Mouse (Mus musculus) layer of hippocampus, adult 11-12 months (tissue): Measurements from ENCODE around the gene Actn2.
A peak's percentile ranks its signal among the peaks of the same experiment; 100 is the strongest.

Experiments used
- DNase-seq: peaks from one replicate; pipeline ENCODE4 v3.0.0; 2022; ENCODE audit warnings: low spot score

Gene Actn2

DNA sequence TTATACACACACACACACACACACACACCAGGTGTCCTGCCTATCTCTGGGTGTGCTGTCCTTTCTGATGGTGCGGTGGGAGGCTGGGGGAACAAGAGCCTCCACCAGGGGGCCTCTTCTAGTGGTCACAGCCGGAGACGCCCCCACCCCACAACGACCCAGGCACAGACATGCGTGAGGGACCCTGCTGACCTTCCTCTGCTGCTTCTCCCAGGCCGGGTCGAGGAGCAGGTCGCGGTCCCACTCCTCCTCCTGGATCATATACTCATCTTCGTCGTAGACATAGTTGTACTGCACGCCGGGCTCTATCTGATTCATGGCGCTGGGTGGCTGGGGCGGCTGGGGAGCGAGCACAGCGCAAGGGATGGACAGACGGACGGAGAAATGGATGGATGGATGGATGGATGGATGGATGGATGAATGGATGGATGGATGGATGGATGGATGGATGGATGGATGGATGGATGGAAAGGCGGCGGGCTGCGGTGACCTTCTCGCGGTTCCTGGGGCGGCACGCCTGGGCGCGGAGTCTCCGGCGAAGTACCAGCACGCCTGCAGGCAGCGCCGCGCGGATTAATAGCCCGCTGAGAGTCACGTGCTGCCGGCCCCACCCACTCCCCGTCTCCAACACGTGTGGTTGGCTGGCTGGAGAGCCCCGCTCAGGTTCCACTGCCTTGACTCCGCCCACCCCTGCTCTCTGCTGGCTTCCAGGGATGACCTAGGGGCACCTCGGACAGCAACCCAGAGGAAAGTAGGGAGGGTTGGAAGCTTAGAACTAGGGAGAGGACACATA, at the start of gene Actn2:
TSS of gene Actn2 (minus strand) at position 578 of the 793 bp plus-strand sequence.
- DNase-seq, result peak; percentile 70

GRCm38 (mm10) chr13:12386286-12386685, 45.7 kb upstream of the Actn2 start:
- DNase-seq, result peak; percentile 35

DNA sequence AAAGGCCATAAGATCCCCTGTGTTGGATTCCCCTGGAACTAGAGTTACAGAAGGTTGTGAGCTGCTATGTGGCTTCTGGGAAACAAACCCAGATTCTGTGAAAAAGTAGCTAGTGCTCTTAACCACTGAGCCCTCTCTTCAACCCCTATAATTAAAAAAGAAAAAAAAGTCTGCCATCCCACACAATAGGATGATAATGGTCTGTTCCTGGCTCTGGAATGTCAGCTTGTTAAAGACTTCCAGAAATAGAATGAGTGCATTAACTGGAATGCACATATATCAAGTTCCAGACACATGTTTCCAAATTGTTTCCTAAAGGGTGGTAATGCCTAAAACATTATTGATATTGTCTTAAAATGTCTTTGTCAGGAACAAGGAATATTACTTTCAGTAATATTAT, 44.2 kb upstream of the Actn2 start:
- no peak for DNase-seq

GRCm38 (mm10) chr13:12376778-12377177, 36.2 kb upstream of the Actn2 start:
- no peak for DNase-seq

DNA sequence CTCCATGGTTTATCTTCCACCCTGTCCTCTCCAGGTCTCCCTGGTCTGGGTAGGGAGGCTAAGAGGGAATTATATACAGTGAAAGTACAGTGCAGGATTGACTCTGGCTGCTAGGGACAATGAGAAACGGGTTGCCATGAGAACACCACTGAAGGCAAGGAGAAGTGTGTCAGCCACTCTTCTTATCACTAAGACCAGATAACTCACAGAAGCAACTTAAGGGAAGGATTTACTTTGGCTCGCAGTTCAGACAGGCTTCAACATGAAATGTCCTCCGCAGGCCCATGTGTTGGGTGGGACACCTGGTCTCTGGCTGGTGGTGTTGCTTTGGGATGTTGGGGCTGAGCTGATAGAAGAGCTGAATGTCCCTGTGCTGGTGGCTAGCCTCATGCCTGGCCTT, 32.2 kb upstream of the Actn2 start:
- no peak for DNase-seq

GRCm38 (mm10) chr13:12369930-12370329, 29.4 kb upstream of the Actn2 start:
- DNase-seq, result no peak

DNA sequence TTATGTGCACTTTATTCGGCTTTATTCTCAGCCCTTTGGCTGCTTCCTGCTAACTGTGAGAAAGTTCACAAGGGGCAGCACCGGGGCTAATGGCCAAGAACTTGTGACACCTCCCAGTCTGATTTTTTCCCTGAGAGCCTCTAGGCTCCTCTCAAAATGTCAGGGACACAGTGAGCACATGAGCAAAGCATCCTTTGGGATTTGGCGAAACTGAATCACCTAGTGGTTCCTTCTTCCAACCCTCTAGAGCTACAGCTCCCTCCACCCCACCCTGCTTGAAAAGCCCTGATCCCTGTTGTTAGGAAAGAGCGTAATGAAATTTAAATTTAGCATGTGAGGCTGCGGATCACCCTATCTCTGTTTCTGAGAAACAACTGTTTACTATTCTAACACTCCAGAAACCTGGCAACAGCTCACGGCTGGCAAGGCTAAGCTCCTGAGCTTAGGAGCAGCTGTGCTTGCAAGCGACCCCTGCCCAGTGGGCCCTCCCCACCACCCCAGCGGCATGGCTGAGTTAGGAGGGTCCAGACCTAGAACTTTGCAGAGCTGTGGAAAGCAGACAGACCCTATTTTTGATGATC, 28.6 kb upstream of the Actn2 start:
- no peak for DNase-seq

- no peak for DNase-seq
These were observed 20.9 kb upstream of the Actn2 start for GRCm38 (mm10) chr13:12361486-12361885.

GRCm38 (mm10) chr13:12357554-12357953, 17.0 kb upstream of the Actn2 start:
- DNase-seq, result no peak

DNA sequence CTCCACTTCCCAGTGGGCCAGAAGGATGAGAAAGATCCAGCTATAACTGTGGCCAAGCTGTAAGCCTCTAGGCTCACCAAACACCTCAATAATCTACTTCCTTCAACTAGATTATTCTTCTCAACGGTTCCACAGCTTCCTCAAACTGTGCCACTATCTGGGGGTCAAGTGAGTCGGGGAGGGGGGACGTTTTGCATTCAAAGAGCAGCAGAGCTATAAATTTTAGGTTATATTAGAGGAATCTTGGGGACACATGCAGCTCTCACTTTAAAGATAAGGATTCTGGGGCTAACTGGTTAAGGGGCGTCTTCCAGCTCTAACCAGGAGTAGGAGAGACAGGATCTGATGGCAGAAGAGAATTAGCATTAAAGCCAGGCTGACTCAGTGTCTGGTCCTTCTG, 15.6 kb upstream of the Actn2 start:
- no peak for DNase-seq

GRCm38 (mm10) chr13:12349197-12349824, 8.8 kb upstream of the Actn2 start:
- no peak for DNase-seq

GRCm38 (mm10) chr13:12346837-12347236, 6.3 kb upstream of the Actn2 start:
- DNase-seq, result no peak

DNA sequence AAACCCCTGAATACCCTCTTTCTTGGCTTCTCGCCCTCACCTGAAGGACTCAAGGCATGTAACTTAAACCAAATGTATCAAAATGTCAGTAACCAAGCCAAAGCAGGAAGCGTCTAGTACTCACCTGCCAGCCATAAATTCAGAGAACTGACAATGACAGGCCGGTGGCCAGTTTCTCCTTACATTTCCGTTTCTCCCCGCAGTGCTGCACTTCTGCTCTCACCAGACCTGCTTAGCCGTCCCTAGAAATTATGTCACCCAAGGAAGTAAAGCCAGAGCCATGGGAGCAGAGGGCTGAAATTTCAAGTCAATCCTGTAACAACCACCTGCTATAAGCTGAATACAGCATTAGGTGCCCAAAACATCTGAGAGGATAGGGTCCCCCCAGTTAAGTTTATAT, 887 bp upstream of the Actn2 start:
- no peak for DNase-seq

DNA sequence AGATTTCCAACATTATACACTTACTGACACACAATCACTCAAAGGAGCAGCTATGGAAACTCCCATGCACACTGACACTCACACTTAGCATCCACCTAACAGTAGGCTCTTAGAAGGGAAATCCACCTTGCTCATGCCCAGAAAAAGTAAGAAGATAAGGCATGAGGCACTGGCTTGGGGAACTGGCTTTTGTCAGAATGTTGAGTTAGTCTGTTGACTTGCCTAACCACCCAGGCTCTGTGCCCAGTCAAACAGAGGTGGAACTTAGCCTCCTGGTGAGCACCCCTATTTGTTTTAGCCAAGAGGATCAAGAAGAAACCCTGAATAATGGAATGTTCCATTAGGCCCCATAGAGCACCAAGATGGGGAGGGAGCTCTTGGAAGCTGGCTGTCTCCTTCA, 1.1 kb downstream of the Actn2 start:
- DNase-seq, result no peak

DNA sequence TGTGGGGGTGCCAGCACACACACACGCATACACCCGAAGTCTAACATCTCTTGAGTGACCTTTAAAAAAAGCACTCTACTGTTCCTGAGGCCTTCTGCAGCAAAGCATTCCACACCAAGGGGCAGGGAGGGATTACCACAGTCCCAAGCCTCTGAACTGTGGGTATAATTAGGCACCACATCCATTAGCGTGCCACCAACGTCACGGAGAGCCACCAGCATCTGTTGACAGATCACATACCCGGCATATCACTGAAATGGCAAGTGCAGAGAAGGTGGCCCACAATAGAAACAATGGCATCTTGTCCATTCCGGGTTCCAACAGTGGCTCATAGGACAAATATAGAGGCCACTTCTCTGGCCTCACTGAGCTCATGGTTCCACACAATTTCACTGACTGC, 2.8 kb downstream of the Actn2 start:
- DNase-seq, result no peak

DNA sequence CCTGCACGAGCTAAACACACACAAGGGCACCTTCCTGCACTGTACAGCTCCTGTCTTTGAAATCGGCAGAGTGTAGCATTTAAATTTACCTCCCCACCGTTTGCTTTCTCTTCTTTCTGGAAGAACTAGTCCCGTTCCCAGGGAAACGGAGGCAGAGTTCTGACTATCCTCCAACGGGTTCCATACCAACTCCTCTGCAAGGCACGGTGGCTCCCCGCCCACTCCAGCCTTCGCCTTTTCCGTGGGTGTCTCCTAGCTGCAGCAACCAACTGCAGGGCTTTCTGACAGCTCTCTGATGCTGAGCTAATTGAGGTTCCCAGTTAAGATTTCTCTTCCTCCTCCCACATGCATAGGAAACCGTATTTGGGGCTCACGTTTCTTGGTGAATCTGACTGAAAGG, 6.5 kb downstream of the Actn2 start:
- DNase-seq, result peak; percentile 81

DNA sequence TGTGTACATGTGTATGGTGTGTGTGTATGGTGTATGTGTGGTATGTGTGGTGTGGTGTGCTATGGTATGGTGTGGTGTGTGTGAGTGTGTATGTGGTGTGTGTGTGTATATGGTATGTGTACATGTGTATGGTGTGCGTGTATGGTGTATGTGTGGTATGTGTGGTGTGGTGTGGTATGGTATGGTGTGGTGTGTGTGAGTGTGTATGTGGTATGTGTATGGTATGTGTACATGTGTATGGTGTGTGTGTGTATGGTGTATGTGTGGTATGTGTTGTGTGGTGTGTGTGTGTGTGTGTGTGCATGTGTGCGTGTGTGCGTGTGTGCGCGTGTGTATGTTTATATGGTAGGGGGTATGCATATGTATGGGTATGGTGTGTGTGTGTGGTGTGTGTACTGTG, 9.0 kb downstream of the Actn2 start:
- no peak for DNase-seq

- DNase-seq, result no peak
These were observed 12.2 kb downstream of the Actn2 start for GRCm38 (mm10) chr13:12328392-12328791.

- DNase-seq, result no peak
These were observed 13.0 kb downstream of the Actn2 start for GRCm38 (mm10) chr13:12327577-12327976.

DNA sequence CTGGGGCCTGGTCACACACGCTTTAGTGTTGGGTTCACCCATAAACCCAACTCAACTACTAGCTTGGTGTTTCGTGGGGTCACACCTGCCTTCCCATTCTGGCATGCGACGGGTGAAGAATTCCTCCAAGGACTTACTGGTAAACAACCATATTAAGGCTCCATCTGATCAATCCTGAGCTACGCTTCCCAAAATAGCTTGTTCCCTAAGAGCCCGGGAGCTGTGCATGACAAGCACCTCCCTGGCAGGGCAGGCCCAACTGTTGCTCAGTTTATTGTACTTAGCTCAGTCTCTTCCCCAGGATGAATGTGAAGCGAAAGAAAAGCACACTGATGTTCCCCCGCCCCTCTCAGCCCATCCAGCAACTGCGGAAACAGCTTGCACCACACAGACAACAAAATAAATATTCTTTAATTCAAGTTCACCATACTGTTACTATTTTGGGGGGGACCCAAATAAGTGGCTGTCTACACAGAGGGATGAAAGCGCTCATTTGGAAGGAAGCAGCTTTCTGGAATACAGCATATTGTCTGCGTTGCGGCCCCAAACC, 17.4 kb downstream of the Actn2 start:
- peak; percentile 16 for DNase-seq

DNA sequence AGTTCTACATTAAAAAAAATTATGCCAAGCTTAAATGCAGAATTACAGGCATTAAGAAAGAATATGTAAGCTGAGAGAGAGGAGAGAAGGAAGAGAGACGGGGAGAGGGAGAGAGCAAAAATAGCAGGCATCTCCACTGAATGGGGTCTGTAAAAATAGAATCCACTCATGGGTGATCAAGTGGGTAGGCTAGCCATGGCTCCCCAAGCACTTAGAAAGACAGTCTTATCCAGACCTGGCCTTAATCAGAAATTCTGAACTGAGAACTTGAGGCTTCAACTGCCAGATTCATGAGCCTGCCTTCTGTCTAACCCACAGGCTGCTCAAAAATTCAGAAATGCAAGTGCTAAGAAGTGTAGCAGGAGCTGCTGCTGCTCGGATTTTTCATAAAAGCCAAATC, 20.4 kb downstream of the Actn2 start:
- DNase-seq, result no peak

DNA sequence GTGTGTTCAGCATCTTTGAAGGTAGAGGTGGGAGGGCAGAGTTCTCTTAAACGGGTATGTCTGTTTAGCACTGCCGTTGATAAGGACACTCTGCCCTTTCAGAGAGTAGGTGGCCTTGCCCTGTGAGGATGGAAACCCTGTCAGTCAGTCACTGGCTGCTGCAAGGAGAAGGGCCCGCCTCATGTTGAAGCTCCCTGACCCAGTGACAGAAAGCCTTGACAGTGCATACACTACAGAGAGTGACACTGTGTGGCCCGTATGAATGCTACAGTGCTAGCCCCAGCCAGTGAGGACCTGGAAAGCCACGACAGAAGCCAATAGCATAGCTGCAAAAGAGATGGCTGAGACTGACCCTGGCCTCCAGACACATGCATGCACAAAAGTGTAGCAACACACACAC, 22.5 kb downstream of the Actn2 start:
- DNase-seq, result no peak

DNA sequence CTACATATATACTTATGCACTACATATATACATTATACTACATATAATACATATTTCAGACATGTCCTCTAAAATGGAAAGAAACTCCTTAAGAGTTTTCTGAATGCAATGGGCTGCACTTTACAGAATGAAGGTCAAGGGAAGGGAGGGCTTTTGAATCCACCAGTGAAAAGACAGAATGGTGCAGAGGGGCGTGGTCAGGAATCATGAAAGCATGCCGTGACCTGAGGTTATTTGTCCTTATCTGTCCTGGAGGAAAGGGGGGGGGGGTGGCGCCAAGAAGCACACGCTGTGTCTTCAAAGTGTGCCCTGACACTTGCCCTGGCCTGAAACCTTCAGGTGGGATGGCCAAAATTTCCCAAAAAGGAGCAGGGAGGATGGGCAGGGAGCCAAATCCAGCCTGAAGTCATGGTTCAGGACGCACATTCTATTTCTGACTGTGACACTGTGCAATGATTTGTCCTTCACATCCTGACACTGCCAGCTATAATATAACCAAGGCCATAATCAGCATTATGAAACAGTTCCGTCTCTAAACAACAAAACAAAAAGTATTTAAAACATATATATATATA, 23.3 kb downstream of the Actn2 start:
- no peak for DNase-seq
